Mouse (Mus musculus): ENCODE data around the gene Casp7. TPM values are rescaled to one million over a fixed set of nuclear protein-coding genes. Genes with fewer than 3 reads are reported as not detected.

The Casp7 gene
- total and polyA plus RNA-seq, 2 experiments from 2014 or later = 25.2 to 34.5 TPM

DNA sequence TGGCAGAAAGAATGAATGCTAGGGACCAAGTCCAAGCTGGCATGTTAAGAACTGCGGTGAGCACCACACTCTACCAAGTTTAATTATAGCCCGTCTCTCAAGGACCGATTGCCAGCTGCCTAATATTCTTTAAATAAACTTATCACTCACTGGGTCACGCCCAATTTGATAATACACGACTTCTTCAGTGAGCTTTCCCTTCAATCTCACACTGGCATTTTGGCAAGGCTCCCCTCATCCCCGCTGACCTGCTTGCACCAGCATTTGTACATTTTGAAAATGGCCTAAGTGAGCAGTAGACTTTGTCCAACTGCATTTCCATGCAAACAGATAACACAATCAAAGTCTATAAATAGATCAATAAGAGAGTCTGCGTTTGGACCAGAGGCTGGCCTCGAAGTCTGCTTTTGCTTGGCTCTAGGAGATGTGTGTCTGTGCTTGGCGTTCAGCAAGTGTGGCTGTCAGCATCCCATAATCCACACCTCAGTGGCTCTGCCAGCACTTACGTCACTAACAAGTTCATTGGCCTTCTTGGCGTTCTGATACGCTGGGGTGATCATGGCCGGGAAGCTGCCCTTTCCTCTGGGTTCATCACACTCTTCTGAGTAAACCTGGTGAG, 18.3 kb upstream of the Casp7 start:
- Histone ChIP-seq H3K4me2 (ENCODE audit: low read depth, low read length, poor library complexity, severe bottlenecking) (no peak overlapping the region), H3K4me3 (ENCODE audit: low read depth, low read length) (no peak overlapping the region), H3K27me3 (ENCODE audit: insufficient read depth, low read length) (no peaks in the 10 kb centered on the region), H3K36me3 (ENCODE audit: insufficient read depth, low read length) (no peaks in the 10 kb centered on the region), H3K9me3 (ENCODE audit: low read length) (no peaks in the 10 kb centered on the region), H3K4me1 (ENCODE audit: insufficient read depth, low read length) (no peaks in the 10 kb centered on the region), H3K9ac (replicated peaks; ENCODE audit: low read length, poor library complexity, severe bottlenecking) (no peak overlapping the region), H3K27ac (ENCODE audit: low read depth, low read length) (no peak overlapping the region)
- no peak for ATAC-seq (ENCODE audit: low FRiP score)
- 85% methylated on average over 13 of the region's 13 CpGs for WGBS
- no peak for TF ChIP-seq CTCF (IDR thresholded peaks at IDR 0.05)
- no peak for DNase-seq (ENCODE audit: low spot score)

DNA sequence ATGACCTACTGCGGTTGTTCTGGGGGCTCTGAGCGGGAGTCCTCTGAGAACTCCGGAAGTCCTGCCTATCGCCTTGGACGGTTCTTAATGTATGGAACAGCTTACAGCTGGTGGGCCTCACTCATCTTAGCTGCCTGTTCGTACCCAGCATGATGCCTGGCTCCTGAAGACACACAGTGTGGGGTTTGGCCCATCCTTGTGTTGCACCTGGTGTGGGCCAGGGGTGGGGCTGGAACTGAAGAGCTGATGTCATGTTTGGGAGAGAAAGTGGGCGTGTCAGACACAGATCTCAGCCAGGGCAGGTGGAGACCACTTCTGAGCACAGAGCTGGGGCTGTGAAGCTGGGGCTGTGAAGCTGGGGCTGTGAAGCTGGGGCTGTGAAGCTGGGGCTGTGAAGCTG, 16.6 kb upstream of the Casp7 start:
- ATAC-seq (ENCODE audit: low FRiP score) (no peak), DNase-seq (ENCODE audit: low spot score) (no peak)
- Histone ChIP-seq H3K27ac (ENCODE audit: low read depth, low read length) (no peak overlapping the region), H3K4me1 (ENCODE audit: insufficient read depth, low read length) (no peaks in the 10 kb centered on the region), H3K9ac (replicated peaks; ENCODE audit: low read length, poor library complexity, severe bottlenecking) (no peak overlapping the region), H3K9me3 (ENCODE audit: low read length) (no peaks in the 10 kb centered on the region), H3K36me3 (ENCODE audit: insufficient read depth, low read length) (no peaks in the 10 kb centered on the region), H3K4me3 (ENCODE audit: low read depth, low read length) (no peak overlapping the region), H3K4me2 (ENCODE audit: low read depth, low read length, poor library complexity, severe bottlenecking) (no peak overlapping the region), H3K27me3 (ENCODE audit: insufficient read depth, low read length) (no peaks in the 10 kb centered on the region)
- WGBS = 87% methylated on average over 7 of the region's 7 CpGs
- no peak for TF ChIP-seq CTCF (IDR thresholded peaks at IDR 0.05)

DNA sequence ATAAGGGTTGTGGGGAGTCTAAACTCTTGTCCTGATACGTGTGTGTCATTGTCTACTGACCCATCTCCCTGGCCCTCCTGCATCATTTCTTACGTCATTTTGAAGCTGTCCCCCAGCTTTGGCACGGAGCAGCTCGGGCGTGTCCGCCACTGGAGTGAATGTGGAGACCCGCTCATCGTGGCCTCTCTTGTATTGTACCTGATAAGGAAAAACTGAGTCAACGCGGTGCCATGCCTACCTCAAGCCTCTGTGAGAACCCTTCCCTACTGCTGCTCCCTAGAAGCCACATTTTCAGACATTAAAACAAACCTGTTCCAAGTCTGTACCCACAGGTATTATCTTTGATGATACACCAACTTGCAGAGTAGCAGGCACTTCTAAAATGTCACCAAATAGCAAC, 15.5 kb upstream of the Casp7 start:
- no peak overlapping the region for H3K4me3 ChIP-seq (ENCODE audit: low read depth, low read length)
- H3K9me3 ChIP-seq (ENCODE audit: low read length) = no peaks in the 10 kb centered on the region

DNA sequence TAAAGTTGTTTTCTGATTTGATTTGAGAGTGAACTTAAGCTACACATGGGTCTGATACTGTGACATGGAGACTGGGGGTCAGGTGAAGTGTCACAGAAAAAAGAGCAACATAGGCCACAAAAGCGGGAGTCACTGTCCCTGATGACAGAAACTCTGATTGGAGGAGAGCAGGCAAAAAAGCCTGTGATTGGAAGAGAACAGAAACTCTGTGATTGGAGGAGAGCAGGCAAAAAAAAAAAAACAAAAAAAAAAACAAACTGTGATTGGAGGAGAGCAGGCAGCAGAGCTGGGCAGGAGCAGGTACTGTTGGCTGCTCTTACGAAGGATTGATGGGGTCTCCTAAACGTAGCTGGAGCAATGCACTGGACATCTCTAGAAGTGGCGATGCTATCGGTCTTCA, 11.4 kb upstream of the Casp7 start:
- Histone ChIP-seq H3K36me3 (ENCODE audit: insufficient read depth, low read length) (no peaks in the 10 kb centered on the region), H3K4me1 (ENCODE audit: insufficient read depth, low read length) (no peaks in the 10 kb centered on the region), H3K4me2 (ENCODE audit: low read depth, low read length, poor library complexity, severe bottlenecking) (no peak overlapping the region), H3K9ac (replicated peaks; ENCODE audit: low read length, poor library complexity, severe bottlenecking) (no peak overlapping the region), H3K27ac (ENCODE audit: low read depth, low read length) (no peak overlapping the region), H3K27me3 (ENCODE audit: insufficient read depth, low read length) (no peaks in the 10 kb centered on the region), H3K4me3 (ENCODE audit: low read depth, low read length) (no peak overlapping the region), H3K9me3 (ENCODE audit: low read length) (no peaks in the 10 kb centered on the region)
- no peak for DNase-seq (ENCODE audit: low spot score)
- ATAC-seq (ENCODE audit: low FRiP score) = no peak
- 87% methylated on average over 5 of the region's 5 CpGs for WGBS
- TF ChIP-seq CTCF (IDR thresholded peaks at IDR 0.05) = no peak

More for the DNA sequence above, 15.5 kb upstream of the Casp7 start:
- Histone ChIP-seq H3K27ac (ENCODE audit: low read depth, low read length) (no peak overlapping the region), H3K4me2 (ENCODE audit: low read depth, low read length, poor library complexity, severe bottlenecking) (no peak overlapping the region), H3K9ac (replicated peaks; ENCODE audit: low read length, poor library complexity, severe bottlenecking) (no peak overlapping the region), H3K36me3 (ENCODE audit: insufficient read depth, low read length) (no peaks in the 10 kb centered on the region), H3K4me1 (ENCODE audit: insufficient read depth, low read length) (no peaks in the 10 kb centered on the region), H3K27me3 (ENCODE audit: insufficient read depth, low read length) (no peaks in the 10 kb centered on the region)
- TF ChIP-seq CTCF (IDR thresholded peaks at IDR 0.05) = no peak
- ATAC-seq (ENCODE audit: low FRiP score) (no peak), DNase-seq (ENCODE audit: low spot score) (no peak)
- WGBS = 94% methylated on average over 10 of the region's 10 CpGs

DNA sequence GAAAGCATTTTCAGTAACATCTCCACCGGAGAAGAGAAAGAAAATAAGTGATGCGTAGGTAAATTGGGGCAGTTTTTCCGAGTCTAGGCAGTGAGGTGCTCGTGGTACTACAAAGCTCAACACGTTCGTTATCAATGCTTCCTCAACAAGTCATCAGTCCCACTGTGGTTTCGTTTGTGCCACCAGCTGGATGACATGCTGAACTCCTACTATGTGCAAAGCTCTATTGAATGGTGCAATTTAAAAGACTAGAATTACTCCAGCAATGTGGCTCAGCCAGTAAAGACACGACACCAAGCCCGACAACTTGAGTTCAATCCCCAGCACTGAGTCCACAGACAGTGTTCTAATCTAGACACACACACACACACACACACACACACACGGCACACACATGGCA, 10.8 kb upstream of the Casp7 start:
- Histone ChIP-seq H3K9ac (replicated peaks; ENCODE audit: low read length, poor library complexity, severe bottlenecking) (no peak overlapping the region), H3K4me3 (ENCODE audit: low read depth, low read length) (no peak overlapping the region), H3K27me3 (ENCODE audit: insufficient read depth, low read length) (no peaks in the 10 kb centered on the region), H3K27ac (ENCODE audit: low read depth, low read length) (no peak overlapping the region), H3K4me2 (ENCODE audit: low read depth, low read length, poor library complexity, severe bottlenecking) (no peak overlapping the region), H3K4me1 (ENCODE audit: insufficient read depth, low read length) (no peaks in the 10 kb centered on the region), H3K36me3 (ENCODE audit: insufficient read depth, low read length) (no peaks in the 10 kb centered on the region), H3K9me3 (ENCODE audit: low read length) (no peaks in the 10 kb centered on the region)
- no peak for TF ChIP-seq CTCF (IDR thresholded peaks at IDR 0.05)
- ATAC-seq (ENCODE audit: low FRiP score) (no peak), DNase-seq (ENCODE audit: low spot score) (no peak)
- WGBS = 88% methylated on average over 10 of the region's 10 CpGs

DNA sequence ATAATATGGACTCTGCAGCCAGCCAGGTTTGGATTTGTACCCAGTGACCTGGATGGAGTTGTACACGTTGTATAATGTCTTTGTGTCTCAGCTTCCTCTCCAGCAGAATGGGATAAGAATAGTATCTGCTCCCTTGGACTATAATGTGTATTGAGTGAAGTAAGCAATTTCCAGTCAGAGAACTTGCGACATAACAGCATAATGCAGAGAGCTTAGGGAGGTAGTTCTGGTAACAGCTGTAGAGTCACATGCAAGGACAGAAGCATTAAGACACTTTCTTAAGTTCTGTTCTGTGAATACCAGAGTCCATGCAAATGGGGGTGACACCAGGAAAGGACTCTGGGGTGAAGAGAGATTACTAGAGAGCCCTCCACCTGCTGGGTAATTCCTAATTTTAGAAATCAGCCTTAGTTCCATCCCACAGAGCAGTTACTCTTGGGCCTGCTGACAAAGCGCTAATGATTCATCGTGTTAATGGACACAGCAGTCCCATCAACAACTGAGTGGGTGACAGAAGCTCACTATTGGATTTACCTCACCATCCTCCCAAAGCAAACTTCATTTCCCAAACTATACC, 9.1 kb upstream of the Casp7 start:
- H3K27me3 ChIP-seq (ENCODE audit: insufficient read depth, low read length) = no peaks in the 10 kb centered on the region
- ATAC-seq (ENCODE audit: low FRiP score) (no peak), DNase-seq (ENCODE audit: low spot score) (no peak)
- no peaks in the 10 kb centered on the region for H3K36me3 ChIP-seq (ENCODE audit: insufficient read depth, low read length)
- no peaks in the 10 kb centered on the region for H3K4me1 ChIP-seq (ENCODE audit: insufficient read depth, low read length)
- WGBS = 87% methylated on average over 4 of the region's 4 CpGs
- TF ChIP-seq CTCF (IDR thresholded peaks at IDR 0.05) = no peak
- H3K9me3 ChIP-seq (ENCODE audit: low read length) = no peaks in the 10 kb centered on the region
- no peak overlapping the region for H3K4me3 ChIP-seq (ENCODE audit: low read depth, low read length)
- H3K4me2 ChIP-seq (ENCODE audit: low read depth, low read length, poor library complexity, severe bottlenecking) = no peak overlapping the region
- H3K27ac ChIP-seq (ENCODE audit: low read depth, low read length) = no peak overlapping the region
- H3K9ac ChIP-seq (replicated peaks; ENCODE audit: low read length, poor library complexity, severe bottlenecking) = no peak overlapping the region

Data from midbrain, postnatal 0 days (tissue).